Mouse (Mus musculus) E14TG2a.4 (cell line): ENCODE measurements around the gene Ung.

Experiments
- CTCF ChIP-seq: conservative IDR thresholded peaks from 2 replicates; pipeline ENCODE4 v1.5.1; 2014; ENCODE audit warnings: low read length
- NANOG ChIP-seq: IDR thresholded peaks from 2 replicates; pipeline ENCODE4 v1.6.1; 2014; ENCODE audit warnings: borderline replicate concordance, low read length, mixed read lengths
- POU5F1 ChIP-seq: IDR thresholded peaks from 2 replicates; pipeline ENCODE4 v1.6.1; 2014; ENCODE audit warnings: low read length, borderline replicate concordance

DNA sequence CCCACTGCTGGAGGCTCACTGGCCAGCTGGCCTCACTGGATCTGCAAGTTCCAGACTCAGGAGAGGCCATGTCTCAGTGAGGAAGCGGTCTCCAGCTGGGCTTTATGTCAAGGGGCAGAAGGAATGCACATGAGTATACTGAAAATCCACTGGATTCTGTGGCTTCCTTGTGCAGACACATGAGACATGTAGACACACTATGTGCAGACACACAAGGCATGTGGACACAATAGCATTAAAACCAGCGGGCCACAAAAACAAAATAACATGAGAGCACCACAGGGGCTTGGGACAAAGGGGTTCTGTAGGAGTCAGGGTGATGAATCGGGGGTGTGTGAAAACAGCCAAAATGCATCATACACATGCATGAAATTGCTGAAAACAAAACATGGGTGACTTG, 4.2 kb upstream of the Ung start:
- TF ChIP-seq CTCF (no peak), POU5F1 (no peak), NANOG (no peak)
